Mouse (Mus musculus): ENCODE data around the gene Glrx. TPM values are rescaled to one million over a fixed set of nuclear protein-coding genes. Genes with fewer than 3 reads are reported as not detected.

Gene Glrx
- total RNA-seq, 4 experiments from 2014 or later: 23.6 to 32.2 (median 28.3) TPM

- DNase-seq (ENCODE audit: low spot score in 2 of 2): peak in 1 of 2 experiments; percentile 5
Observed at GRCm38 (mm10) chr13:75883792-75884191, 44.1 kb downstream of the Glrx start.

- DNase-seq (ENCODE audit: low spot score in 2 of 2): no peak
Observed at GRCm38 (mm10) chr13:75891868-75892267, 52.2 kb downstream of the Glrx start.

DNA sequence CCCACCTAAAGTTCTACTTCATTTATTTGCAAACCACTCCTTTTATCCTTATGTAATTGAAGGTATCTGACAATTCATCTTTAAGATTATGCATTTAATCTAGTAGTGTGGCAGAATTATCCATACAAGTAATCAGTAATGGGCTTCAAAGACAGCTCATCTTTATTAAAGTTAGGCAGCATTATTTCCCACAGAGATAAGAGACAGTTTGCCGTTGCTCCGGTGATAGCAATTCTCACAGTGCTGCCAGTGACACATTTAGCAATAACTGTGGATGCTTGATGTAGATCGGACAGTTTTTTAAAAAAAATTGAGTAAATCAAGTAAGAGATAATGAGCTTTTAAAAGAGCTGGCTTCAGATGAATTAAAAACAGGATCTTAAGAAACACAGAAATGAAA is 52.6 kb downstream of the Glrx start:
- no peak for DNase-seq (ENCODE audit: low spot score in 2 of 2)

- no peak for DNase-seq (ENCODE audit: low spot score in 2 of 2)
Observed at GRCm38 (mm10) chr13:75892876-75893275, 53.2 kb downstream of the Glrx start.

Other genes with a start within 250 kb of the Glrx start
- gene Ell2, start 133.1 kb upstream of the Glrx start, total RNA-seq (2022): 10 to 100 TPM; 20.7 to 50.6 (median 28.9) TPM
- gene Rhobtb3, start 104.1 kb downstream of the Glrx start, total RNA-seq (2022): 10 to 100 TPM; 18.7 to 21.6 (median 20.0) TPM
- not detected for gene Spata9, start 127.3 kb downstream of the Glrx start, total RNA-seq (2022)
- 10 to 100 TPM; 17.6 to 29.0 (median 22.7) TPM for gene Rfesd, start 178.9 kb downstream of the Glrx start, total RNA-seq (2022)
- gene Gpr150, start 217.1 kb downstream of the Glrx start, total RNA-seq (2022): not detected

Data from gastrocnemius, adult 8-10 months (tissue).